Mouse (Mus musculus): ENCODE results near the gene Rora.

DNA sequence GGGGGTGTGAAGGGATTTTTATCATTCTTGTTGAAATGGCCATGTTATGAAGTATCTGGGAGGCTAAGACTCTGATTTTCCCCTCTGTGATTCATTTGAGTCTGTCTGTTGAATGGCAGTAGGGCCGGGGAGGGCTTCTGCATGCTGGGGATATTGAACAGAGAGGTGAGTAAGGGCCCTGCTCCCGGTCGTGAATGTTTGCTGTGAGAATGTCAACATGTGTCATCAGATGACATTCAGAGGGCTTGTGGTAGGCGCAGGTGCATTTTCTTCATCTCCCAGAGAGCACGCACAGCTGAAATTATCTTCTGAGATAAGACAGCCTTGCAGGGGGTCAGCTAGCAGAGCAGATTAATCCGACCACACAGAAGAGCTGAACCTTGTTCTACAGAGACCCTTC is 692.0 kb downstream of the Rora start:
- no peak for TF ChIP-seq CTCF (conservative IDR thresholded peaks at IDR 0.05; ENCODE audit: low read length)
- TF ChIP-seq POU5F1 (IDR thresholded peaks at IDR 0.05; ENCODE audit: borderline replicate concordance, low read length) = no peak
- no peak for TF ChIP-seq NANOG (IDR thresholded peaks at IDR 0.05; ENCODE audit: borderline replicate concordance, low read length)

All from E14TG2a.4 (cell line).